Mouse (Mus musculus) CD4-positive helper T cell, adult 2 months (primary cell): ENCODE measurements at regions not wholly inside any gene's neighbourhood (a gene's known extent, or its start where the extent isn't known, plus 50 kb on each side); places are given as distances from the start of the nearest gene placed in this dataset.

ENCODE experiments used
- DNase-seq: peaks from one replicate; pipeline ENCODE4 v3.0.0-alpha.2; 2012; ENCODE audit warnings: low read depth, missing footprints, low spot score

- no peak for DNase-seq
Observed at GRCm38 (mm10) chr10:100882584-100882983, 292.3 kb downstream of the 1700017N19Rik start.

GRCm38 (mm10) chr10:100922976-100923375, 332.7 kb downstream of the 1700017N19Rik start:
- no peak for DNase-seq

DNA sequence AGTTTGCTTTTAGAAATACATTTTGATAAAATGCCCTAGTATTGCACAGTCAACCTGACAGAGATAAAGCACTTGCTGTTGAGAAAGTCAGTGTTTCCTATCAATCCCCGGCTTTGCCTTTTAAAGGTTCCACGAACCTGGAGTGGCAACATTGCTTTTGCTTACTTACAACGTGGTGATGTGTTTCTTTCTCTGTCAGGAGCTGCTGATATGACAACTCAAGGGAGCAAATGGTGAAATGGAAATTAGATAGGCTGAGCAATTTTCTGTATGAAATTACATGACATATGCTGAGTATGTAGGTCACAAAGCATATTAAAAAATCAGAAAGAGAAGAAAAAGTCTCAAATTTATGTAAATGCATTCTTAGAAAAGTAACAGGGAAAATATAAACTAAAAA, 336.8 kb downstream of the 1700017N19Rik start:
- DNase-seq = no peak

DNA sequence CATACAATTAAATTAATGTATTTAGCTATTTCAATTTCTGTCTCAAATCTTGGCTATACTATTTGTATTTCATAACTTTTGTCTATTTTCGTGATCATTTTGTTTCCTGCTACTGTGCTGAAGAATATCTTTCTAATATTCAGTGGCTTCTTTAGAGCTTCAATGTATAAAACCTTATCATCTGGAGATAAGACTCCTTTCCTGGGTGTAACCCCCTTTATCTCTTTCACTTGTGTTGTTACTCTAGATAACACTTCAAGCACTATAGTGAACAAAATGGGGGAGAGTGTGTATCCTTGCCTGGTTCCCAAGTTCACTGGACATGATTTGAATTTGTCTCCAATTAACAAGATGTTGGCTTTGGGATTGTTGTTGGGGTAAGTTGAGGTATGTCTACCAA, 341.5 kb downstream of the 1700017N19Rik start:
- DNase-seq = no peak

- no peak for DNase-seq
Observed at GRCm38 (mm10) chr10:100958371-100958770, 368.1 kb downstream of the 1700017N19Rik start.

DNA sequence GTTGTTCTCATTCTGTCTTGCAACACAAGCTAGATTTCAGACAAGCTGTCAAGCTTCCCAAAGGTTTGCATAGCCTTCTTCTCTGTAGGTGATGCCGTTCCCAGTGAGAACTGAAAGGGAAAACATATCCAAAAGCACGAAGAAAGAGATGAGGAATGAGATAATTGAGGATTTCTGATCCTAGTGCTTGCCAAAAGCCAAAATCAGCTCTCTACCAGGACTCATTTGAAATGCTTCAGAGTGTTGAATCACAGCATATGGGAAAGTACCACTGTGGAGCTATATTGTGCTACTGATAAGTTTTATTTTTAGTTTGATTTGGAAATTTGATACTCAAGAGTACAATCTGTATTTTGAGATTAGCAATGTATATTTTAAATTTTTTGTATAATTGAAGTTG, 413.2 kb downstream of the 1700017N19Rik start:
- DNase-seq = no peak

DNA sequence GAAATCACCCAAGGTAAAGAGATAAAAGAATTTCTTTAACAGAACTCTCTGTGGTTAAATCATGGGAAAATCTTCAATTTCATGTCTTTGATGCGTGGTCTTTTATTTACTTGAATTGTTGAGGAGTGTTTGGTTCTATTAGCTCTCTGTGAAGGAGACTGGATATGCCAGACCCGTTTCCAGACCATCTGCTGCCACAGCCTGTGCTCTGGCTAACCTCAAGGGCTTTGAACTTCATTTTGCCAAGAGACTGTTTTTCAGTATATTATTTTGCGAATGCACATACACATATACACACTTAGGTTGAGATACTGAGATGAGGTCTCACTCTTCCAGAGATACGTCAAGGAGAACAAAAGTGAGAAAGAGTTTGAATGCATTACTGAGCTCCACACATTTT, 414.4 kb downstream of the 1700017N19Rik start:
- no peak for DNase-seq

DNA sequence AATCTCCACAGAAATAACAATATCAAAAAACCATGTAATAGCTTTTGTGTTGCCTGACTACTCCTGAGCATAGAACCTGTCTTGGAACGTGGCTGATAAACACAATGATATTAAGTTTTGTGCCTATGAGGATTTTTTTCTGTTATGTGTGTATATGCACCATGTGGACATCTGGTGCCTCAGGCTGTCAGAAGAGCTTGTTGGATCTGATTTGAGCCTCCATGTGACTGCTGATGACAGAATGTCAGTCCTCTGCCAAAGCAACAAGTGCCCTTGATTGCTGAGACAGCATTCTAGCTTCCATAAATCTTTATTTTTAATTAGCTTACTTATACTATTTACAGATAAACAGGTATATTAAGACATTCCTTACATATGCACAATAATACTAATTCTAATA, 425.1 kb downstream of the 1700017N19Rik start:
- DNase-seq = no peak

GRCm38 (mm10) chr10:101038630-101039029, 448.3 kb downstream of the 1700017N19Rik start:
- DNase-seq = no peak

GRCm38 (mm10) chr10:101039034-101039433, 448.8 kb downstream of the 1700017N19Rik start:
- no peak for DNase-seq
